Mouse (Mus musculus): ENCODE measurements at regions not wholly inside any gene's neighbourhood (a gene's known extent, or its start where the extent isn't known, plus 50 kb on each side); places are given as distances from the start of the nearest gene placed in this dataset.
A peak's percentile ranks its signal among the peaks of the same experiment; 100 is the strongest.

DNA sequence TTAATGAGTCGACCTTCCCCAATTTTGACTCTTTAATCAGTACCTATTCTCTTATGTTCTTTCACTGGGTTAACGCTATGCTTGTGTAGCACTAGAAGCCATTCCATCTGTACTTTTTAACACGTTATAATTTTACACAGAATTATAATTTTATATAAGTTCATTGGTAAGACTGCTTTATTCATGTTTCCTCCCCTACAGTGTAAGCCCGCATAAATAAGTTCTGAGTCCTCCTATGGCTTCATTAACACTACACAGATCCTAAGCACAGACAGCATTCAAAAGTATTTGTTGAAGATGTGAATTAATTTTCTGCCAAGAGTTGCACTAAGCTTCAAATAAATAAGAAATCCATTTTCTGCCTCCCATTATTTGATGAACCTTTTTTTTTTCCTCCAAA is 176.1 kb upstream of the Usp25 start:
- DNase-seq (ENCODE audit: low spot score in 2 of 2), result no peak

DNA sequence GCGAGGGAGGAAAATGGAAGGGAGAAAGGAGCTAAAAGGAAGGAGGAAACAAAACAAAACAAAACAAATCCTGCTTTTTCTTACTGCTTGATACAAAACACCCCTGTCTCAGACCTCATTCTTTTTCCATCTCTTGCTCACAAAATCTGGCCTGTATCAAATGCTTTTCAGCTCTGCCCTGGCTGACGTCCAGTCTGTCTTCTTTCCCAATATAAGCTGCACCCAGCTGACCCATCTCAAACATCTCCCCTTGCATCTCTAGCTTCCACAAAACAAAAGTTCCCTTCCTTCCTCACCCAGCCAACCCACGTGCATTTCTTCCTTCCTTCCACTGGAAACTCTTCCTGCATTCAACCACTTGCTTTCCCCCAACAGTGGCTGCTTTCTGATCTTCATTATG is 183.1 kb upstream of the Usp25 start:
- no peak for DNase-seq (ENCODE audit: low spot score in 2 of 2)

DNA sequence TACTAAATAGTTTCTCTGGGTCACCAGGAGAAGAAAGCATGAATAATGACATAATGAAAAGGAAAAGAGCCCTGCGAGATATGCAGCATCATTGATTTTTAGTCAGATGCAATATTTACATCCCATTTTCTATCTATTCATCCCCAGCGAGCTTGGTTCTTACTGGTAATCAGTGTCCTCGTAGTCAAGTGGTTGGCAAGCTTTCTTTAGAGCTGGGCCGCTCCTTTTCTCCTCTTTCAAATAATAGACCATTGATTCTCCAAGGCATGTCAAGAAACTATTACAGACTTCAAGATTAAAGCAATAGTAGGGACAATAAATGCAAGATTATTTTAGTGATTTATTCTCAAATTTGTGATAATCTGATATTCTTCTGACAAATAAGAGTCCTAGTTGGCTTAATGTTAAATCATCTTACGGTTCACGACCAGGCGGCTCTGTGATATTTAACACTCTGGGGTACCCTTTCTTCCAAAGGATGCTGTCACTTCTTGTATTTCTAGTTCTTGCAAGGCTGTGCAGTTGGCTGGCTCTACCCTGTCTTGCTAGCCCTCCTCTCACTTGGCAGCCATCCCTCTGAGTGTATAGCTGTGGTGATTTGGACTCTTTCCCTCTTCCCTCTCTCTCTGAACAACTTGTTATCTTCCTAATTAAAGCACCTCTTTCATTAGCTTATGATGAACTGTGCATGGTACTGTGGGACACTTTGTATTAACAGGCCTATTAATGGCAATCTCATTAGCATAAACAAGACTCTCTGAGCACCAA is 185.6 kb upstream of the Usp25 start:
- DNase-seq (ENCODE audit: low spot score in 2 of 2), result no peak

DNA sequence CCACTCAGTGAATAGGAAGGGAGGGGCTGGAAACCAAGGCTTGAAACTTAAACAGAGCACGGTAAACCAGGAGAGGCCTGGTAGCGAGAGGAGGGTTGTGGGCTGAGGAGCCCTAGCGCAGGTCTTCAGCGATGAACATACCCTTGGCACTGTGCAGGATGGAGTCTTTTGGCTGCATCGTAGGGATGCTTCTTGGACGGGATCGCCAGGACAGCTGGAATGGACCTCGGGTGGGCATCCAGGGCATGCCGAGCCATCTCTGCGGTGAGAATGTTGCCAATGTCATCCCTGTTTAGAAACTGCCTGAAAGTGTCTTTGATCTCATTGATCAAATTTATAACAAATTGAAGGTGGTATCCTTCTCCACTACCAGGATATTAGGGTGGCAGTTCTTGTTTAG is 192.2 kb upstream of the Usp25 start:
- DNase-seq (ENCODE audit: low spot score in 2 of 2), result no peak

DNA sequence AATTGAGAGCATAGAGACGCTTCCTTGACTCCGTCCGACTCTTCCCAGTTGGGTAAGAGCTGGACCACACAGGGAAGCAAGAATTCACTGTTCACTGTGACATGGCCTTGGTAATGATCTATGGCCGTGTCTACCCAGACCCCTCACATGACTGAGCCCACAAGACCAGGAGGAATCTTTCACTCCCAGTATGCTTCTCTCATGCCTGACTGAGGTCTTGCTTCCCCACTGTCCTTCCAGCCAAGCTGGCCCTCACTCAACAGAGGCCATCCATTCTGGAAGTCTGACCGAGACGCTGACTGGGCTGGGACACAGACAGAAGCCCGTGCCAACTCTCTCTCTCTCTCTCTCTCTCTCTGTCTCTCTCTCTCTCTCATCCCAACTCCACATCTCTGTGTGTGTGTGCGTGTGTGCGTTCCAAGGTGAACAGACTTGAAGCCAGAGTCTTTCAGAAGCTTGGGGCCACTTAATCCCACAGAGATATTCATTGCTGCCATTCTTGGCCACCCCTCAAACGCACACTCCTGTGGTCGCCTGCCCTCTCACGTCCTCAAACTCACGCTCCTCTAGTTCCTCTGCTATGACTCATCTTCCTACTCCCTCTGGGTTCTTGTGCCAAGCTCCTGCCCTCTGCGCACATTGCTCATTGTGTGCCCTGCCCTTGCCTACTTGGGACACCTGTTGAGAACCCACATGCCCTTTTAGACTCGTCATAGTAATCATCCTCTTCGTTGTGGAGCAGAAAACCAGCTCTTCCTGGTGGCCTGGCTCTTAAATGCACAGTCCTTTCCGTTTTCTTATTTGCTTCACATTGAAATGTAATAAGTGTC is 197.2 kb upstream of the Usp25 start:
- DNase-seq (ENCODE audit: low spot score in 2 of 2), result no peak

DNA sequence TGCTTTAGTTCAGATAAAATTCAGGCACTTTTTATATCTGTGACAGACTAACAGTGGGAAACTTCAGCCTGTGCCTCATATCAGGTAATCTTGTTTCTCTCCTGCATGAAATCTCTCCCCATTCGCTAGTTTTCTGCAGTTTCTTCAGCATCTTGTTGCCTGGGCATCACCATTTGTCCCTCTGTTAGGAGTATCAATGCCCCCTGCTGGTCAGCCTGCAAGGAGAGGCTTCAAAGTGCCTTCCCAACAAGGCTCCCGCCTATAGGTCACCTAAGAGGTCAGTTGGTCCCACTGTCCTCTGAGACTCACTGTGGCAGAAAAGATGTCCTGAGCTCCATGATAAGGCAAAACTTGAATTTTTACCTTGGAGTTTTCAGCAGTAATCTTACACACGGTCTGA is 209.8 kb upstream of the Usp25 start:
- DNase-seq (ENCODE audit: low spot score in 2 of 2), result peak in 1 of 2 experiments; percentile 23

DNA sequence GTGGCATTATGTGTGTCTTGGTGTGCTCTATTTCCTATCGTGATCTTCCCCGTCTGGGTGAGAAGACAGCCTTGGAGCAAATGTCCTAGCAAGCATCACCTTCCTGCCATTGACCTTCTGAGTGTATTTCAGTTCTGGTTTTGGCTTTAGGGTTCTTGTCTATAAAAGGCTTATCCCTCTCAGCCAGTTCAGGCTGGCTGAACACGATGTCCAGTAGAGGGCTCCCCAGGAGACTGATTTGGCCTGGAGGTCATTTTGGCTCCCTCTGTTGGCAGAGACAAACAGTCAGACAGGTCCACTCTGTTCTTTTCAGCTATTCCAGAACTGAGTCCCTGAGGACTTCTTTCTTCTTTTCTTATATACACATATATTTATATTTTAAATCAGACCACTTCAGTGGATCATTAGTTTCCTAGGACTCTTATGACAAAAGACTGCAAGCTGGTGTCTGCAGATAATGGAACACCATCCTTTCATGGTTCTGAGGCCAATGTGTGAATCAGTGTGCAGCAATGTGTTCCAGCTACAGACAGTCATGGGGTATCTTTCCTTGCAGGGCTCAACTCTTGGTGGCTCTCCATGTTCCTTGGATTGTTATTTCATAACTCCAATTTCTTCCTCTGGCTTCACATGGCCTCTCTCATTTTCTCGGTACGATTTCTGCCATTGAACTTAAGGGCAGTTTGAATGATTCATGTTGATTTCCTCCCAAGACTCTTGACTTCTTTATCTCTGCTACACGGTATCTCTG is 226.9 kb upstream of the Usp25 start:
- DNase-seq (ENCODE audit: low spot score in 2 of 2), result peak; percentile 83 to 86

DNA sequence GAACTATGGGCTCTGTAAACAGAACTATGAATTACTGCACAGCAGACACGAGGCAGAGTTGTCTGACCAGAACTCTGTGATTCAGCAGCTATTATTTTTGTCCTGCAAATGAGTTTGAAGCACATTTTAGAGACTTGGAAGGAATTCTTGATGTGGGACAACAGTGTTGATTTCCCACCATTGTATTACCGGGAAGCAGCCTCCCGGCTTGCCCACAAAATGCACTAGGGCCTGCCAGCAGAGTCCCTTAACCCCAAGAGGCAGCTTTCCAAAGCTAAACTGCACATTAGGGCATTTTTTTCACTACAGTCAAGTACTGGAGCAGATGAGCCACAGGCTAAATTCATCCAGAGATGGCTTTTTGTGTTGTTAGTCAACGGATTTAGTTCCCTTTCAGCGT is 230.8 kb upstream of the Usp25 start:
- DNase-seq (ENCODE audit: low spot score in 2 of 2), result peak; percentile 57 to 62

DNA sequence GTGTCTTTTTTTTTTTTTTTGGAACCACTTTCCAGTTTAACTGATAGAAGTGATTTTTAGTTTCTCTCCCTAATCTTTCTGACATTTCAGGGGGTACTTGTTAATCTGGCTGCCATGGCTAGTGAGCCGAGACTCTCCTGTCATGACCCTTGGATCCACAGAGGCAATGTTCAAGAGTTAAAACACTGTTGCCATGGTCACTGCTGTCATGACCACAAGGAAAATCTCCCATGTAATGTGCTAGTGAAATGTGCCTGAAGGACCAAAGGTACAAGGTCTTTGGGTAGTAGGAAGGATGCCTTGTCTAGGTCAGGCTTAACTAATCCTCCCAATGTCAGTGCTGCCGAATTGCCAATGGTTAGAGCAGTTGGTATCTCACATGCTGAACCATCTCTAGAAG is 237.7 kb upstream of the Usp25 start:
- DNase-seq (ENCODE audit: low spot score in 2 of 2), result no peak

DNA sequence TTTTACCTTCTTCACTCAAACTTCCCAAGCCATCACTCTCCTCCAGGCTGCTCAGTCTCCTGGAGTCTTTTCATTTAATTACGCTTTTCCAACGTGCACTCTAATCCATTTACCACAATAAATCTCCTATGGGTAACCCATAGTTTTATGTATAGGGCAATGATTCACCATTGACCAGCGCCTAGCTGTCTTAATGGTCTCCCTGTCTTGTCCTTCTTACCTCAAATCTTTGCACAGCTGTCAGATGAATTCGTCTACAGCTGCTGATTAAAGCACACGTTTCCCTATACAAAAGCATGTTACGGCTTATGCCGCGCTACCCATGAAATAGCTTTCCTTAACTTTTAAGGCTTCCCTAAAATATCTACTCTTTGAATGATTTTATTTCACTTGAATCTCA is 239.5 kb upstream of the Usp25 start:
- no peak for DNase-seq (ENCODE audit: low spot score in 2 of 2)

DNA sequence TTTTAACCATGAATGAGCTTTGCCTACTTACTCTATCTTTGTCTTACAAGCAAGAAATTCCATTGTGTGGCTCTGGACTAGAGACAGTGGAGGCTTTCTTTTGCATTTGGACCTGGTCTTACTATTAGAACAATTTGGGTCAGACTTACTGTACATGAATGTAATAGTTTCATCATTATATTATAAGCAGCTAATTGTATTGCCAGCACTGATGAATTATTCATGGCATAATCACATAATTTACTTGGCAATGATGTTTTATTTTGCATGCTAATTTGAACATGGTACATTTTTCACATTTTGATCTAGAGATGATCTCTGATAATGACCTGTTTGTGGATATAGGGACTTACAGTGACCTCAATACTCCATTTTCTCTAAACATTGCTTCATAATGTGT is 240.0 kb upstream of the Usp25 start:
- no peak for DNase-seq (ENCODE audit: low spot score in 2 of 2)

DNA sequence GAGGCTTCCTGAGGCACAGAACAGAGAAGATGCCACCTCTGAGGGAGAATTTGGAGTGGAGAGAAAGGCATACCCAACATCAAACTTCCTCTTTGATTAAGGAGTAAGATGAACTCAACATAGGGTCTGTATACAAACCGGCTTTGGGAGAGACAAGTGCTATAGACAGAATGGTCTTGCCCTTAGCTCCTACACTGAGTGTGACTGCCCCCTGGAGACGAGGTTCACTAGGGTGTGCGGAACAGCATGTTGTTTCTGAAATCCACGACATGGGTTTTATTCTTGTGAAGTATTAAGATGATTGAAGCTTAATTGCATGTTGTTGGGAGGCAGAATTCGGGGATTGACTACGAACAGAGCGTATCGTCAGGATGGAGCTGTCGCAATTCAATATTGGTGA is 244.9 kb upstream of the Usp25 start:
- peak in 1 of 2 experiments; percentile 22 for DNase-seq (ENCODE audit: low spot score in 2 of 2)

DNA sequence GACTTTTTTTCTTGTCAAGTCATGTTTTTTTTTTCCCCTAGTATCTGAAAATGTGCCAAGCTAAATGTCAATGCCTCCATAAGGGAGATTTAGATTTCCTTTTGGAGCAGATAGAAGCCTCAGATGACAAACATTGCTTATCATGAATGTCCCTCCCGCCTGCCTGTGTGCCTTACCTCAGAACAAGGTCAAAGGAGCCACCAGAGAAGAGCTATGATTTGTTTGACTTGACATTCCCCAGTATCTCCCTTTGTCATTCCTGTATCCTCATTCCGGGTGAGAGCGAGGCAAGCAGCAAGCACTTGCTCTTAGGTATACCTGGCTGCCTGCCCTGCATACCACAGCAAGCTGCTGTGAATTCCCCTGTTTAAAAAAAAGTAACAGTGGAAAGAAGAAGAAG is 246.9 kb upstream of the Usp25 start:
- DNase-seq (ENCODE audit: low spot score in 2 of 2), result no peak

DNA sequence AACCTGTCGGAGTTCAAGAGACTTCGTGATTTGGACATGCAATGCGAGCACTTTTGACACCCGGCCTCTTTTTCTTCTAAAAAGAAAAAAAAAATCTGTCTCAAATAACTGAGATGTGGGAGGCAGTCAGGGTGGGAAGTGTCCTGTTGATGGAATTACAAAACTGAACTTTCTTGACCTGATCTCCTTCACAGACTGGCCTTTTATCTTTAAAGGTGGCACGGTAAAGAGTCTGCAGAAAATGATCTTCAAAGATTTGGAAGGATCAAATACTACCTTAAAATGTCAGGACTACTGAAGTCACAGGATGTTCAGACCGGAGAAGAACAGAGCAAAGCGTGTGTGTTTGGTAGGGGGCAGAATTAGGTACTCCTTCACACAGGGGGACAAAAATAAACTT is 248.0 kb upstream of the Usp25 start:
- no peak for DNase-seq (ENCODE audit: low spot score in 2 of 2)

DNA sequence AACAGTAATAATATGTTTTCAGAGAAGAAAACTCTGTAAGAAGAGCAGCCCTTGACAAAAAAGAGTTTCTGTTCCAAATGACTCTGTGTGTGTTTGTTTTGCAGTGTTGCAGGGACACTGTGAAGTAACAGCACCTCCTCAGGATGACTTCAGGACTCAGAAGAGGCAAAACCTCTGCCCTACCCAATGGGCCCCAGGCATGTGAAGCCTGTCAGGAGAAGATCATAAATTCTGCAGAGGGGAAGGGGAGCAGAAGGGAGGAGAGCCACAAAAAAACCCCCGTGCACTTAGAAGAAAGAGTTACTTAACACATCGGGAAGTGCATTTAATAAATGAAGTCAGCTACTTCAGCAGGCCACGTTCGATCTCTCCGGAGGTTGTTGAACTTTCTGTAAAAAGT is 248.5 kb upstream of the Usp25 start:
- DNase-seq (ENCODE audit: low spot score in 2 of 2), result no peak

DNA sequence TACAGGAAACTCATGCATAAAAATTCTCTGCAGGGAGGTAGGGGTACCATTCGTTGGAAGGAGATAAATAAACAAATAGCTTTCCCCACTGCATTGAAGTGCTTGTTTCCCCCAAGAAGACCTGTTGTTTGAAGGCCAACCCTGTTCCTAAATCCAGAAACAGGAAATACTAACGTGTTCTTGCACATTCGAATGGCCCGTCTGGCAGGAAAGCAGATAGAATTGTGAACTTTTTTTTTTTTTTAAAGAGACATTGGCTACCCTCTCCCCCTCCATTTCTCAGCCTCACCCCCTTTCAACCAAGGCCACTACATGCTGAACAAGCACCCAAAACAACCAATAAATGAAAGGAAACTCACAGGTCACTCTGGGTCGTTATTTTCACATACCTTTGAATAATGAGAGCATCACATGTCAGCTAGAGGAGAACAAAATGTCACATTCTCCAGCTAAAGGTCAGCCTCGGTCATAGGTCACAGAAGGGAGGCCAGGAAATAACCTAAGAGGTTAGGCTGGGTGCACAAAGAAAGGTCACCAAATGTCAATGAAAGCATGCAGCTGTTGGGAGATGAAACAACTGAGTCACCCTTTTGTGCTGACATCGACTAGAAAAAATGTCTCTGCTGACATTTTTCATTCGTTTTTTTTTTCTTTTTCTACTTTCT is 250.8 kb upstream of the Usp25 start:
- peak; percentile 40 to 65 for DNase-seq (ENCODE audit: low spot score in 2 of 2)

DNA sequence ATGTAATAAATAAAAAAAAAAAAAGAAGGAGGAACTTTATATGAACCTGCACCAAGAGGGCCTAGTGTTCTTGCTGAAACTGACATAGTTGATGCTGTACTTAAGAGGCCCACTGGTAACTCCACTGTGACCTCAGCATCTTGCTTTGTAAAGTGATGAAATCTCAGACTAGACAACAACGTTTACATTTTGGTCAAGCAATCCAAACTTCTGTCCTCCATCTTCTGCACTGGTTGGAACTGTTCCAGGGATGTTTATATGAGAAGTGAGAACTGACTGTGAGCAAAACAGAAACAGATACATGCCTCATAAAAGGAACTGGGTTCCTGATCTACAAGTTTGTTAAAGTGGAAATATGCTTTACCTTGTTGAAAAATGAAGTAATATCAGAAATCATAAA is 251.7 kb upstream of the Usp25 start:
- DNase-seq (ENCODE audit: low spot score in 2 of 2), result no peak

DNA sequence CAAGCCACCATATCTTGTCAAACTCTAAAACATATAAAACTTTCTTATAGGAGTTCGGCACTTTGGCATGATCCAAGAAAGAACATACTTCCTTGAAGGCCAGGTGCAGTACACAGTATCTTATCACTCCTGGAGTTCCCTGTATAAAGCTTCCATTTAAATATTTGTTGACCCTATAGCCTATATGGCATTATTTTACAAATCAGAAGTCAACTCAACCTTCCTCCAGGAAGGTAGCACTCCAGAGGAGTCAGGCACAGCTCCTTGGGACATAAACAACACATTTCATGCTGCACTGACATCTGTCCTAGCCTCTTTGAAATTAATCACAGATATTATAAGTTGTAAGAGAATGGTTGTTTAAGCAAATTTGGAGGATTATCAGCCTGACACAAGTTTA is 252.5 kb upstream of the Usp25 start:
- DNase-seq (ENCODE audit: low spot score in 2 of 2), result no peak

DNA sequence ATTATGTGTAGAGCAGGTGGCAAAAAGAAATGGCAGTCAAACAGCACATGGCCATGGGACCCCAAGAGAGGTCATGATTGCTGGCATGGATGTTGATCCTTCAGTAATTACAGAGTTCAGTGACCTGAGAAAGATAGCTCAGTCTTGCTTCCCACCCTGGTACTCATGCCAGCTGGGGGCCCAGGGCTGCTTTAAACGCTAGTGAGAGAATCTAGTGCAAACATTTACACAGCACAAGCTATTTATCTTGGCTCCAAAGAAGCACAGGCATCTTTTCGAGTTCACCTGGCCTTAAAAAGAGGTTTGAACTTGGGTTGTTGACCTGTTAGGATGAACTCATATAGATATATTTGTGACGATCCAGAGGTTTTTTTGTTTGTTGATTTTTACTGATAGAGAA is 258.6 kb upstream of the Usp25 start:
- DNase-seq (ENCODE audit: low spot score in 2 of 2), result no peak

DNA sequence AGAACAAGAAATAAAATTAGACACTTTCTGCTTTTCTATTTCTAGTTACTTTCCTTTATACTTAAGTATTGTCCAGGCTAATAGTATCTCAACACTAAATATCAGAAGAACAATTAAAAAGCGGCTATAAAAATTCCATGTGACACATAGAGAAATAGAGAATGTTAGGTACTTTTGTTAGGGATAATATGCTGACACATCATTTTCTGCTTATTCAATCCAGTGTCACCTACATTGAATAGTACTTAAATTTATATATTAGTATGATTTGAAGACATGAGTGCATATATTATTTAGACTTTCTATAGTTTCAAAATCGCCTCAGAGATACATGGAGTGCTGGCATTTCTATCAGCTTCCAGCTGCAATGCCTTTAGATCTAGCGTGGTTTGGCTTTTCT is 267.1 kb upstream of the Usp25 start:
- no peak for DNase-seq (ENCODE audit: low spot score in 2 of 2)

DNA sequence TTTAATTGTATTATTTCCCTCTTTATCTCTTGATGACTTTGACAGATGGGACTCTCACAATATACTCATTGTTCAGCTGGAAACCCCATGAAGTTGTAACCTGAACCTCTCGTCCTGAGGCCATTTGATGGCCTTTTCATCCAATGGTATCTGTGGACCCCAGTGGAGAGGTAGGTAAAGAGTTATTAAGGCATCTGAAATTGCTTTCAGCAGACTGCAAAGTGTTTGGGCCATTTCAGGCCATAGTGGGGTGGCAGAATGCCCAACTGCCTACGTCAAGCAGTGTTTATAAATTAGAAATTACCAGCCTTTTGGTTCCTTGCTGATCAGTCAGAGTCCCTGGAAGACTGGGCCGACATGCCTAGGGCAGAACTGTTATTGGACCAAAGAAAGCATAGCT is 272.4 kb upstream of the Usp25 start:
- DNase-seq (ENCODE audit: low spot score in 2 of 2), result no peak

DNA sequence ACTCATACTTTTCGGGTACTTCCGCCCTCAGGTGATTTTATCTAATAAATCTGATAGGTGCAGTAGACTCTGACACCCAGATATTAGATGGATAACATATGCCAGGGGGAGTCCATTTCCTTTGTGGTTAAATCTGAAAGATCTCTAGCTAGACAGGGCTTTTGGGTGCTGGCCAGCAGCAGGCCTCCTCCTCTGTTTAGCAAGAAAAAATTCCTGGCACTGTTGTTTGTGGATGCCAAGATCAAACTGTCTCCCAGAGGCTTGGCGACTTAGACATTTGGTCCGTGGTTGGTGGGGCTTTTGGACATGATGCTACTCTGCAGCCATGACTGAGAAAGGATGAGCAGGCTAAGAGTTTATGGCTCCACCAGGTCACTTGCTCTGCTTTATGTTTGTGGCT is 287.5 kb upstream of the Usp25 start:
- DNase-seq (ENCODE audit: low spot score in 2 of 2), result no peak
